Mouse (Mus musculus): ENCODE results near the gene Mcoln3.
A peak's percentile ranks its signal among the peaks of the same experiment; 100 is the strongest.

Gene Mcoln3

DNA sequence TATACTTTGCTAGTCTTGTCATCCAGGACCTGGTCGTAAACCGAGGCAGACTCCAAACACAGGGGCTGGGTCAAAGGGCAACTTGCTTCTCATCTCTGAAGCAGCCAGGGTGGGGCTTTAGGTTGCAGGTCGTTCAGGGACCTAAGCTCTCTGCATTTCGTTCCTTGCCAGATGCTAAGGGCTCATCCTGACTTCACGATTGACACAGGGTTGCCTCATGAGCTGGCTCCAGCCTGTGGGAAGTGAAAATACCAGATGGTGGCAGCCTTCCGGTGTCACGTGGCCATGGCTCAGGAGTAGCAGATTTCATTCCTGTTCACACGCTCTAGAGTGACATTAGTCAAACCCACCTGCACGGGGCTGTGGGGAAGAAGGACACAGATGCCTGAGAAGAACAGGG is 17.6 kb downstream of the Mcoln3 start:
- no peak for DNase-seq (ENCODE audit: low spot score)

GRCm38 (mm10) chr3:146135417-146135816 is 18.2 kb downstream of the Mcoln3 start:
- DNase-seq (ENCODE audit: low spot score): no peak

GRCm38 (mm10) chr3:146136422-146136821 is 19.2 kb downstream of the Mcoln3 start:
- DNase-seq (ENCODE audit: low spot score): no peak

GRCm38 (mm10) chr3:146140276-146140675 is 23.0 kb downstream of the Mcoln3 start:
- no peak for DNase-seq (ENCODE audit: low spot score)

DNA sequence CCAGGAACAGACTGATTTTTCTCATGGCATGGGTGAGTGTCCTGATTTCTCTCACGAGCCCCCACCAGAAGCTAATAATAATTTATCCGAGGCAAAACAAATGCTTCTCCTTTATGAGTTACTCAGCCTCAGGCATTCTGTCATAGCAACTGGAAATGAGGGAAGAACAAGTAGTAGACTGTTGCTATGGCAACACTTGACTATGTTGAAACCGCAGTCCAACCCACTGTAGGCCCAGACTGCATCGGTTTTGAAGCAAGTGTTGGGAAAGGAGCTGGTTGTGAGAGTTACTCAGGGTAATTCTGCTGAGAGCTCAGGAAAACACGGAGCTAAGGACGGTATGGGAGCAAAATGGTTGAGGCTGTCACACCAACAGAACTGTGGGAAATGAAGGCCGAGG is 25.3 kb downstream of the Mcoln3 start:
- DNase-seq (ENCODE audit: low spot score): no peak

DNA sequence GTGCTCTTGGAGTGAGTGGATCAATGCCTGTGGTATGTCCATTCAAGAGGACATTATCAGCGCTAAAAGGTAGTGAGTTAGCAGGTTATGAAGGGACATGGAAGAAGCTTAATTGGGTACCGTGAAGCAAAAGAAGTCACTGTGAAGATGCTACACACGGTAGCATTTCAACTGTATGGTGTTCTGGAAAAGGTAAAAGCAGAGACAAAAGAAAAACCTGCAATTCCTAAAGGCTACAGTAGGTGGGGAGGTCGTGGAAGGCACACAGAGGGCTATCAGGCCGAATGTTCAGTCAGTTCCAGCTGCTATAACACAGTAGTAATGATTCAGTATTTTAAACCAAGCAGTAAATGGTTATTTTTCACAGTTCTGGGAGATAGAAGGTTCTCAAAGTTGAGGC is 28.3 kb downstream of the Mcoln3 start:
- no peak for DNase-seq (ENCODE audit: low spot score)

GRCm38 (mm10) chr3:146146131-146146530 is 28.9 kb downstream of the Mcoln3 start:
- DNase-seq (ENCODE audit: low spot score): no peak

- no peak for DNase-seq (ENCODE audit: low spot score)
Observed at GRCm38 (mm10) chr3:146149156-146150057, 32.2 kb downstream of the Mcoln3 start, which contains the start of gene Mcoln2. TSS of gene Mcoln2 (plus strand) at chr3:146149833.

- peak; percentile 20 for DNase-seq (ENCODE audit: low spot score)
Observed at GRCm38 (mm10) chr3:146150058-146150400, 32.8 kb downstream of the Mcoln3 start.

GRCm38 (mm10) chr3:146150560-146150959 is 33.3 kb downstream of the Mcoln3 start:
- DNase-seq (ENCODE audit: low spot score): no peak

GRCm38 (mm10) chr3:146151328-146151727 is 34.1 kb downstream of the Mcoln3 start:
- DNase-seq (ENCODE audit: low spot score): no peak

GRCm38 (mm10) chr3:146151755-146152154 is 34.5 kb downstream of the Mcoln3 start:
- DNase-seq (ENCODE audit: low spot score): no peak

GRCm38 (mm10) chr3:146152348-146152747 is 35.1 kb downstream of the Mcoln3 start:
- no peak for DNase-seq (ENCODE audit: low spot score)

GRCm38 (mm10) chr3:146152913-146153312 is 35.7 kb downstream of the Mcoln3 start:
- no peak for DNase-seq (ENCODE audit: low spot score)

GRCm38 (mm10) chr3:146153862-146154611 is 36.8 kb downstream of the Mcoln3 start:
- DNase-seq (ENCODE audit: low spot score): peak; percentile 44

DNA sequence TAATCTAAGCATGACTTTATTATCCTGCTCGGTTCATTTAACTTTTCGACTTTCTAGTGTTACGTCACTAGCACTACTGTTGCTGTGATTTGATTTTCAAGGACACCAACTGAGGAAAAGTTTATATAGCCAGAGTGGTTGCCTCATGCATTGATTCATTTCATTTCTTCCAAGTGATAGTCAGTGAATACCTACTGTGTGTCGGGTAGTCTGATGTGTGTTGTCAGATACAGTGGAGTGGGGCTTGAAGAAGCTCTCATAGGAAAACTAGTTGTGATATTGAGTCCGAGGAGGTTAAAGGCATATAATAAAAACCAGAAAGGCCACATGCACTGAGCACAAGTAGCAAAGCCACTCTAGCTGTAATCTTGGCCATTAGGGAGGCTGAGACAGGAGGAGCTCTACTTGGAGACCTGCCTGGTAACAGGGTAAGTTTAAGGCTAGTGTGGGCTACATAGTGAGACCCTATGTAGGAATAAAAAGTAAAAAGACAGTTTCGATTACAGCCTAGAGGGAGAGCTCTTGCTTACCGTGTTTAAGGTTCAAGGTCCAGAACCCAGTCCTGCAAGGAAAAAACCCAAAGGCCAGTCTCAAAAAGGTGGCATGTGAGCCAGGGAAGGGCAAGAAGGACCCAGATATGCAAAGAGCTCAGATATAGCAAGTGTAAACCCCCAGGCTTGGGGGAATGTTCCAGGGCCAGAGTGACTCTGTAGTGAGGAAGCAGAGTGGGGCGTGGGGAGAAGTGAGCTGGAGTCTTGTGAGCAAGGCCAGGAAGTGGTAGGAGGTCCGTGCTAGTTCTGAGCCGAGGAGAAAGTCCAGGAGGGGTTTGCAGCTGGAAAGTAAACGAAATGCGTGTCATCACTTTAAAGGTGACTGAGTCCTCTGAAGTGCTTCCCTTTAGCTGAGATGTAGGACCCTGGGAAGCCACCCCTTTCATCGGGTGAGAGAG is 38.7 kb downstream of the Mcoln3 start:
- DNase-seq (ENCODE audit: low spot score): no peak

GRCm38 (mm10) chr3:146156811-146157210 is 39.6 kb downstream of the Mcoln3 start:
- DNase-seq (ENCODE audit: low spot score): no peak

- DNase-seq (ENCODE audit: low spot score): no peak
Observed at GRCm38 (mm10) chr3:146158039-146158438, 40.8 kb downstream of the Mcoln3 start.

GRCm38 (mm10) chr3:146159360-146159759 is 42.1 kb downstream of the Mcoln3 start:
- no peak for DNase-seq (ENCODE audit: low spot score)

DNA sequence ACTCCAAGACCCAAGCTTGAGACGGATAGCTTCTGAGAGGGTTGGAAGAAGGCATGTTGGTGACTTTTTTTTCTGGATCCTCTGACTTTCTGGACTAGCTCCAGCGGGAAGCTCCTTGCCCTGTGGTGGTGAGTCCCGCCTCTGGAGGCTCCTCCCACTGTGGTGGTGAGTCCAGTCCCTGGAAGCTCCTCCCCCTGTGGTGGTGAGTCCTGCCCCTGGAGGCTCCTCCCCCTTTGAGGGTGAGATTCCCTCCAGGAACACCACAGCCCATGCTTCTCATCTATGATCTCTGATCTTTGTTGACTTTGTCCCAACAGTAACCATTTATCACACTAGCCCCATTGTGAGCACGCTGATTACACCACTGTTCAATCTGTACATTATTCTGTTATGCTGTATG is 44.9 kb downstream of the Mcoln3 start:
- DNase-seq (ENCODE audit: low spot score): no peak

DNA sequence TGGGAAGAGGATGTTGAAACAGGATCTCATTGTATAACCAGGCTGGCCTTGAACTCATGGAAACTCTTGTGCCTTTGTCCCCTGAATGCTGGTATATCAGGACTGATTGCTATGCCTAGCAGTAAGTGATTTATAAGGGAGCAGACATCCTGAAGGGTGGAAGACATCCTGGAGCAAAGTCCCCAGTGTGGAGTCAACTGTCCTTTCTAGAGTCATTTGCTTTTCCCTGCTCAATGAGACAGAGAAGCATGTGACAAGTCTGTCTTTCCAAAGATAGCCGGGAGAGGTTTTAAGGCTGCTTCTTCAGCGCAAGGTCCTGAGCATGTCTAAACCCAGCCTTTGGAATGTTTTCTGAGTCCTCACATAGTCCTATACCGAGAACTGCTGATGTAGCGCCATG is 52.1 kb downstream of the Mcoln3 start:
- DNase-seq (ENCODE audit: low spot score): no peak

DNA sequence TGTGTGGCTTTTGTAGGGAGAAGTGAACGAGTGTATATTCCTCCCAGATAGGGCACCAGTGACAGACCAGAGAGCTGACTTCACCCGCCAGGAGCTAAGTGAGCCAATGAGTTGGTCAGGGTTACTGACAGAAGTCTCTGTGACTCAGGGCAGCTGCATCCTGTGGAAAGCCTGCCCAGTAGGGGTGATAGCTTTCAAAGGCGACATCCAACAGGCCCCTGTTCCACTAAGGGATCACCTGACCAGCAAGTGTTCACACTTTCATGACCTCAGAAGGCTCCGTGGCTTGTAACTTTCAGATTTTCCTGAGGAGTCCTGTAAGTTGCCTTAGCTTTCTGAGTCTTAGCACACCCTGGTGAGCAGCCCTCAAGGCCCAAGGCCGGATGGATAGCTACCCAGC is 55.8 kb downstream of the Mcoln3 start:
- DNase-seq (ENCODE audit: low spot score): no peak
